Mouse (Mus musculus) liver, embryonic 14.5 days (tissue): Measurements from ENCODE around the gene Ube2cbp. TPM values are rescaled to one million over a fixed set of nuclear protein-coding genes. Genes with fewer than 3 reads are reported as not detected.

Experiments used
- ATAC-seq: fragments of 200-750 bp; cut with Nextera tagmentation; 2 replicates; pipeline ENCODE4 v1.8.0; 2017; ENCODE audit warnings: moderate number of reproducible peaks, mild to moderate bottlenecking, moderate library complexity; ENCODE audit not compliant: insufficient read depth
- DNase-seq, 3 experiments: peaks; one replicate each; pipeline ENCODE4 v3.0.0-alpha.2; 2012 to 2013; ENCODE audit warnings: low read depth in 3 of 3, low spot score in 3 of 3
- H3K27ac ChIP-seq: fragments of 300-500 bp; sonication (generic); 2 replicates; pipeline ENCODE4 v1.5.1; 2014; ENCODE audit warnings: moderate library complexity, mild to moderate bottlenecking, control low read depth, inconsistent platforms
- H3K27me3 ChIP-seq: fragments of 300-500 bp; sonication (generic); 2 replicates; pipeline ENCODE4 v1.6.1; 2014; ENCODE audit warnings: mild to moderate bottlenecking, low read length, moderate library complexity; ENCODE audit not compliant: control insufficient read depth, insufficient read depth
- H3K36me3 ChIP-seq: fragments of 300-500 bp; sonication (generic); replicated peaks from 2 replicates; pipeline ENCODE4 v1.6.1; 2014; ENCODE audit warnings: low read depth; ENCODE audit not compliant: control insufficient read depth, insufficient read depth
- H3K4me1 ChIP-seq, 2 experiments: fragments of 200-500 bp in 1 of 2; fragments of 300-500 bp in 1 of 2; sonication (generic) in 1 of 2; replicated peaks; 2 replicates each; pipeline ENCODE4 v1.6.1; 2012 to 2014; ENCODE audit warnings: antibody characterized with exemption in 1 of 2, inconsistent platforms in 1 of 2, low read length in 1 of 2; ENCODE audit not compliant: control insufficient read depth in 2 of 2, insufficient read depth in 2 of 2
- H3K4me2 ChIP-seq: fragments of 300-500 bp; sonication (generic); 2 replicates; pipeline ENCODE4 v1.6.1; 2014; ENCODE audit warnings: low read depth, mild to moderate bottlenecking, control low read depth, moderate library complexity
- H3K4me3 ChIP-seq, 2 experiments: fragments of 200-500 bp in 1 of 2; fragments of 300-500 bp in 1 of 2; sonication (generic) in 1 of 2; 2 replicates each; pipeline ENCODE4 v1.5.1; 2012 to 2014; ENCODE audit warnings: low read depth in 2 of 2, low read length in 2 of 2, mild to moderate bottlenecking in 2 of 2, control low read depth in 1 of 2, inconsistent platforms in 1 of 2, moderate library complexity in 1 of 2; ENCODE audit not compliant: insufficient read depth in 1 of 2
- H3K9ac ChIP-seq: fragments of 300-500 bp; sonication (generic); replicated peaks from 2 replicates; pipeline ENCODE4 v1.6.1; 2014; ENCODE audit warnings: mild to moderate bottlenecking, control low read depth, moderate library complexity
- H3K9me3 ChIP-seq: fragments of 300-500 bp; sonication (generic); 2 replicates; pipeline ENCODE4 v1.6.1; 2016; ENCODE audit warnings: low read length, mixed read lengths; ENCODE audit not compliant: control insufficient read depth
- CTCF ChIP-seq: IDR thresholded peaks from 2 replicates; pipeline ENCODE4 v1.5.1; 2016; ENCODE audit warnings: antibody characterized with exemption, low read depth, control low read depth
- EP300 ChIP-seq: IDR thresholded peaks from 2 replicates; pipeline ENCODE4 v1.6.1; 2016; ENCODE audit warnings: antibody characterized with exemption, low read depth
- WGBS: fragments of 180-500 bp; shearing (Covaris S2); extraction: QIAGEN DNeasy Blood & Tissue Kit; methylation state at CpG from one replicate; pipeline ENCODE4 v1.1.7; 2014; ENCODE audit not compliant: insufficient replicate concordance; 5-methylcytosine and 5-hydroxymethylcytosine counted together
- polyA plus RNA-seq, 2 experiments: library from polyadenylated mRNA; depleted of rRNA in 1 of 2; stranded (reverse) in 1 of 2; unstranded in 1 of 2; fragments of >200 nt; fragmentation: Nextera tagmentation in 1 of 2; extraction: Ambion mirVana in 1 of 2; gene quantifications; 2 replicates each; pipeline versions ENCODE4 v1.2.1 to v1.2.3; 2012 to 2014

Gene Ube2cbp
- polyA plus RNA-seq, 2 experiments, result 1.5 to 2.3 TPM

DNA sequence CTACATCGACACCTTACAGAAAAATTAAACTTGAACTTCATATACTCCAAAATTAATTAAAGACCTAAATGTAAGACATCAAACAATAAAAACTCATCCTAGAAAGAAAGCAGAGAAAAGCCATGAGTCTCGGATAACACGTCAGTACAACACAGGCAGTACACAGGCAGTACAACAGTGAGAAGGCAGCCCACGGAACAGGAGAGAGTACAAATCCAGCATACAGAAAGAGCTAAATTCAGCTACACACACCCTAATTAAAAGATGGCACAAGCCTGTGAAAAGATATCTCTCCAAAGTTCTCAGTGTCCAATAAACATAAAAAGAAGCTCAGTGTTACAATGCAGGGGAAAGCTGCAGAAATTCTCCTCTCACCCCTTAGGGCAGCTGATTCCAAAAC, 11.2 kb upstream of the Ube2cbp start:
- 76% methylated on average over 4 of the region's 4 CpGs for WGBS
- ATAC-seq (no peak), DNase-seq (no peak)
- H3K27me3 ChIP-seq, result no peaks in the 10 kb centered on the region
- peaks cover 0 to 7% of the 10 kb centered on the region in 2 experiments; a peak in 2 of 4 replicates for H3K4me1 ChIP-seq
- TF ChIP-seq CTCF (no peak), EP300 (no peak)
- H3K9me3 ChIP-seq, result no peaks in the 10 kb centered on the region
- no peak overlapping the region for H3K27ac ChIP-seq
- H3K9ac ChIP-seq, result no peak overlapping the region
- no peak overlapping the region for H3K4me2 ChIP-seq
- no peaks in the 10 kb centered on the region for H3K36me3 ChIP-seq
- no peak overlapping the region for H3K4me3 ChIP-seq

DNA sequence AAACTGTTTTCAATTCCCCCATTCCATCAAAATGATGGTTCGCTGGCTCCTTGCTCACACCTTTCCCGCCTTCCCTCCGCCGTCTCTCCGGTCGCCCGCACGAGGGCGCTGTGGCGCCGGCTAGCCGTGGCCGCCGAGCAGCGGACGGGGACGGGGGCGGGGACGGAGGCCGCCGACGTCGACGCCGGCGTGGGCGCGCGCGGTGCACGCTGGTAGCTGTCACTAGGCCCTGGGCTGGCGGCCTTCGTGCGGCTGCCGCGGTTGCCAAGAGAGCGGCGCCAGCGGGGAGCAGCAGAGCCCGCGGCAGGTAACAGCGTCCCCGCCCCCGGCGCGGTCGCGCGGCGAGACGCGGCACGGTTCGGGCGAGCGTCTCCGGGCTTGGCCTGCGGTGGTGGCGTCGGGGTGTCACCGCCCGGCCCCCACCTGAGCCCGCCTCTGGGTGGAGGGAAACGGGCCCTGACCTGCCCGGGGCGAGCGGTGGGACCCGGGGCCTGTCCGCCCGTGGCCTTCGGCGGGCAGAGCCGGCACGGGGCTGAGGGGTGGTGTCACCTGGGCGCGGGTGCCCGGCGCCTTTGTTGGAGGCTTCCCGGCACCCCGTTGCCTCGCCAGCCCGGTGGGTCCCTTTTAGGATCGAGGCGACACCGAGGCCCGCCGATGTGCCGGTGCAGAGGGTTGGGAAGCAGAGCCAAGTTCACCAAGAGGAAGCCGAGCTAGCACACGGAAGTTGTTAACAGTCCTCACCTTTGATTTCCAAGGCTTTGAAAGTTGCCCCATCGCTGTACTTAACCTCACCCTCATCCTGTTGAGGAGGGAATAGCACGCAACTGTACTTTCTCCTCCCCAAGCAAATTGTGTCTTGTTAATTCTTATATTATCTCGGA, 2.5 kb upstream of the Ube2cbp start, which contains the start of gene Dop1a:
TSS of gene Dop1a (plus strand) at position 165 of the 881 bp plus-strand sequence.
- Histone ChIP-seq H3K4me2 (peak within 1 kb of the TSS; percentile 80), H3K9me3 (no peaks in the 10 kb centered on the region), H3K9ac (peak within 1 kb of the TSS; percentile 86), H3K4me1 (peaks cover 6 to 10% of the 10 kb centered on the region in 2 experiments; a peak in 3 of 4 replicates), H3K36me3 (no peaks in the 10 kb centered on the region), H3K27me3 (no peaks in the 10 kb centered on the region), H3K27ac (peak within 1 kb of the TSS; percentile 61), H3K4me3 (peak within 1 kb of the TSS; percentile 74 to 78)
- peak; percentile 78 to 80 (median 79) for DNase-seq
- TF ChIP-seq EP300 (no peak), CTCF (peak; percentile 88)
- WGBS, result under 1% methylated on average over 92 of the region's 93 CpGs
- peak; percentile 90 for ATAC-seq

DNA sequence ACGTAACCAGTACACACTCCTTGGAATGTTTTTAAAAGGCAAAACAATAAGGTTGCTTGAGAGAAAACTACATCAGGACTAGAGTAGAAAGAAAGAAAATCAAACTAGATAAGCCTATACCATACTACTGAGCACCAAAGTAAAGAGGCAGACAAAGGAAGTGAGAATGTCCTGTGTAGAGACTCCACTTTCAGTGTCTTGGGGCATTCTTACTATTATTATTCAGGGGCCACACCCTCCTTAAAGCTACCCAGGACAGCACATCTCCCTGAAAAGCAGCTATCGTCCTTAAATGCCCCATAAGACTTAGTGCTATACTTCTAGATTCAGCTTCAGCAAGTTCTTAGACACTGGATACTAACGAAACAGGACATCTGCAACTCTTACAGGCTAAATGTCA, 11.1 kb downstream of the Ube2cbp start:
- no peak for ATAC-seq
- 57% methylated on average over 3 of the region's 3 CpGs for WGBS

DNA sequence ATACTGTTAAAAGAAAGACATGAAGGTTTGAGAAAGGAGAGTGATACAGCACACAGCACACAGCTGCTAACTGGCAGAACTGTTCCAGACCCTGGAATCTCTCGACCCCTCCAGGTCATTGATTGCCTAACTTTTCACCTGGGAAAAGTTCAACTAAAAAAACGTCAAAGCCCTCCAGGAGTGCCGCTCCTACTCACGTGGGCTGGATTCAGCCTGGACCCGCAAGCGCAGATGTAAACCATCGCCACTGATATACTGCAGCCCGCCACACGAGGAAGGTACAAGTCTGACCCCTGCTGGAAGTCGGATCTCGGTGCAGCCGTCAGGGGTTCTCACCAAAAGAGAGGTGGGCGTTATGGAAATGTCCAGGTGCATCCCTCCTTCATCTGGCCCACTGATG, 13.1 kb downstream of the Ube2cbp start:
- no peak overlapping the region for H3K9ac ChIP-seq
- ATAC-seq, result peak; percentile 69; the same call in 1 of the 2 replicates
- no peak for TF ChIP-seq EP300
- peak; percentile 84 for TF ChIP-seq CTCF
- 3% methylated on average over 13 of the region's 13 CpGs for WGBS
- no peak overlapping the region for H3K4me3 ChIP-seq
- DNase-seq, result peak in 1 of 3 experiments; percentile 24
- peaks cover 0 to 3% of the 10 kb centered on the region in 2 experiments; a peak in 1 of 4 replicates for H3K4me1 ChIP-seq
- no peak overlapping the region for H3K27ac ChIP-seq
- no peaks in the 10 kb centered on the region for H3K9me3 ChIP-seq
- no peaks in the 10 kb centered on the region for H3K36me3 ChIP-seq
- H3K4me2 ChIP-seq, result peak overlapping the region; percentile 49
- no peaks in the 10 kb centered on the region for H3K27me3 ChIP-seq

More for the DNA sequence above, 11.1 kb downstream of the Ube2cbp start:
- H3K4me2 ChIP-seq, result no peak overlapping the region
- no peaks in the 10 kb centered on the region for H3K27me3 ChIP-seq
- no peaks in the 10 kb centered on the region for H3K36me3 ChIP-seq
- no peak overlapping the region for H3K9ac ChIP-seq
- H3K4me1 ChIP-seq, result peaks cover 0 to 3% of the 10 kb centered on the region in 2 experiments; a peak in 1 of 4 replicates
- no peak for DNase-seq
- TF ChIP-seq CTCF (no peak), EP300 (no peak)
- no peak overlapping the region for H3K4me3 ChIP-seq
- no peak overlapping the region for H3K27ac ChIP-seq
- H3K9me3 ChIP-seq, result no peaks in the 10 kb centered on the region

DNA sequence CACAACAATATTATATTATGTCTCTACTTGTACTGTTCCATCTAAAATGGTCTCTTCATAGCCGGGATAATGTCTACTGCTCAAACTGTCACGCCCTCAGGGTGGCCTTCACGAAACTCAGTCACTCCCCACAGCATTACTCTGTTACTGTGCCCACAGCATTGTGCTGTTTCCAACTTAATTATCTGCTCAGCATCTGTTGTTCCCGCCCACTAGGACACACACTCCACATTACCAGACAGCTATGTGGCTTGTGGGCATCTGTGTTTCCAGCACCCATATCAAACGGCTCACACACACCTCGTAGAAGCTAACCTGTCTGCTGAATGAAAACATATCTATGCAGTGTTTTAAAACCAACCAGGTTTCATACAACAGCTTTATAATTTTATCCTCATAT, 13.7 kb downstream of the Ube2cbp start:
- peak overlapping the region; percentile 49 for H3K4me2 ChIP-seq
- H3K4me1 ChIP-seq, result peaks cover 0 to 3% of the 10 kb centered on the region in 2 experiments; a peak in 1 of 4 replicates
- H3K9me3 ChIP-seq, result no peaks in the 10 kb centered on the region
- H3K27ac ChIP-seq, result no peak overlapping the region
- no peaks in the 10 kb centered on the region for H3K36me3 ChIP-seq
- TF ChIP-seq EP300, result no peak
- TF ChIP-seq CTCF, result no peak
- no peaks in the 10 kb centered on the region for H3K27me3 ChIP-seq
- DNase-seq, result no peak
- no peak overlapping the region for H3K4me3 ChIP-seq
- ATAC-seq, result peak; percentile 62
- 24% methylated on average over 6 of the region's 6 CpGs for WGBS
- H3K9ac ChIP-seq, result no peak overlapping the region
